Mouse (Mus musculus) hindbrain, postnatal 0 days (tissue): ENCODE results near the gene Aif1. TPM values are rescaled to one million over a fixed set of nuclear protein-coding genes. Genes with fewer than 3 reads are reported as not detected.
A peak's percentile ranks its signal among the peaks of the same experiment; 100 is the strongest.

ENCODE experiments used
- ATAC-seq: fragments of 200-750 bp; cut with Nextera tagmentation; 2 replicates; pipeline ENCODE4 v1.8.0; 2017; ENCODE audit warnings: mild to moderate bottlenecking, moderate TSS enrichment, moderate library complexity
- DNase-seq: peaks from one replicate; pipeline ENCODE4 v3.0.0-alpha.2; 2015; ENCODE audit warnings: low spot score
- H3K27ac ChIP-seq: fragments of 300-500 bp; sonication (generic); 2 replicates; pipeline ENCODE4 v1.5.1; 2014; ENCODE audit warnings: mild to moderate bottlenecking
- H3K27me3 ChIP-seq: fragments of 300-500 bp; sonication (generic); 2 replicates; pipeline ENCODE4 v1.6.1; 2014; ENCODE audit warnings: low read length, mixed read lengths; ENCODE audit not compliant: insufficient read depth
- H3K36me3 ChIP-seq: fragments of 300-500 bp; sonication (generic); 2 replicates; pipeline ENCODE4 v1.6.1; 2014; ENCODE audit warnings: low read length, mixed read lengths; ENCODE audit not compliant: insufficient read depth
- H3K4me1 ChIP-seq: fragments of 300-500 bp; sonication (generic); 2 replicates; pipeline ENCODE4 v1.6.1; 2014; ENCODE audit warnings: antibody characterized with exemption, low read length, mixed read lengths; ENCODE audit not compliant: insufficient read depth
- H3K4me2 ChIP-seq: fragments of 300-500 bp; sonication (generic); 2 replicates; pipeline ENCODE4 v1.6.1; 2014; ENCODE audit warnings: low read depth, mild to moderate bottlenecking, low read length, moderate library complexity, mixed read lengths
- H3K4me3 ChIP-seq: fragments of 300-500 bp; sonication (generic); 2 replicates; pipeline ENCODE4 v1.5.1; 2014; ENCODE audit warnings: low read length
- H3K9ac ChIP-seq: fragments of 300-500 bp; sonication (generic); replicated peaks from 2 replicates; pipeline ENCODE4 v1.6.1; 2014; ENCODE audit warnings: mild to moderate bottlenecking, low read length, moderate library complexity, mixed read lengths
- H3K9me3 ChIP-seq: fragments of 300-500 bp; sonication (generic); 2 replicates; pipeline ENCODE4 v1.6.1; 2016; ENCODE audit warnings: low read length, mixed read lengths
- CTCF ChIP-seq: IDR thresholded peaks from 2 replicates; pipeline ENCODE4 v1.5.1; 2016; ENCODE audit warnings: antibody characterized with exemption, control low read depth, low read depth
- WGBS: fragments of 180-500 bp; shearing (Covaris S2); extraction: QIAGEN DNeasy Blood & Tissue Kit; methylation state at CpG from one replicate; pipeline ENCODE4 v1.1.7; 2014; 5-methylcytosine and 5-hydroxymethylcytosine counted together
- polyA plus RNA-seq: library from polyadenylated mRNA; unstranded; fragments of >200 nt; fragmentation: Nextera tagmentation; extraction: Ambion mirVana; gene quantifications from 2 replicates; pipeline ENCODE4 v1.2.1, GENCODE M21; 2015
- total RNA-seq: library from RNA; depleted of rRNA; stranded (reverse); fragments of >200 nt; gene quantifications from 2 replicates; pipeline ENCODE4 v1.2.3, GENCODE M21; 2014

Gene Aif1
- total and polyA plus RNA-seq, 2 experiments from 2014 or later: 0.21 to 10.9 TPM

DNA sequence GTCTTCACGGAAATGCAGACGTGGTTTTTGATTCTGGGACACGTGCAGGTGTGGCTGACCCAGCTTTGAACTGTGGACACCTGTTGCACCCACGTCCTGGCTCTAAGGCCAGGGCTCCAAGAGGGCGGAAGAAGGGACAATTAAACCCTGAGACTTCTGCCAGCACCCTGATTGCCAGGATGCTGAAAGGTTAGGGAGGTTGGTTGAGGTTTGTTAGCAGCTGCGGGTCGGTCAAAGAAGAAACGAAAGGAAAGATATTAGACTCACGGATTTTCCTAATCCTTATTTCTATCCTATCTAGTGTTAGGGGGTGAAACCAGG is 20.4 kb upstream of the Aif1 start:
- Histone ChIP-seq H3K4me2 (peak overlapping the region; percentile 69), H3K27ac (no peak overlapping the region), H3K9ac (no peak overlapping the region), H3K4me3 (peak overlapping the region; percentile 42), H3K36me3 (no peaks in the 10 kb centered on the region), H3K4me1 (no peaks in the 10 kb centered on the region), H3K9me3 (no peaks in the 10 kb centered on the region), H3K27me3 (peaks cover 9% of the 10 kb centered on the region; the same call in 1 of the 2 replicates)
- ATAC-seq (no peak), DNase-seq (no peak)
- no peak for TF ChIP-seq CTCF
- WGBS: 37% methylated on average over 9 of the region's 9 CpGs

- H3K4me1 ChIP-seq: no peaks in the 10 kb centered on the region
- peaks cover 8% of the 10 kb centered on the region; the same call in 1 of the 2 replicates for H3K27me3 ChIP-seq
- 1% methylated on average over 66 of the region's 66 CpGs for WGBS
- no peaks in the 10 kb centered on the region for H3K36me3 ChIP-seq
- H3K9me3 ChIP-seq: no peaks in the 10 kb centered on the region
- TF ChIP-seq CTCF: peak; percentile 75
- H3K4me2 ChIP-seq: peak overlapping the region; percentile 69
- peak overlapping the region; percentile 22 for H3K9ac ChIP-seq
- peak; percentile 85 for DNase-seq
- peak overlapping the region; percentile 42 for H3K4me3 ChIP-seq
- ATAC-seq: peak; percentile 92
- no peak overlapping the region for H3K27ac ChIP-seq
Measured at GRCm38 (mm10) chr17:35195631-35196320, 19.9 kb upstream of the Aif1 start.

DNA sequence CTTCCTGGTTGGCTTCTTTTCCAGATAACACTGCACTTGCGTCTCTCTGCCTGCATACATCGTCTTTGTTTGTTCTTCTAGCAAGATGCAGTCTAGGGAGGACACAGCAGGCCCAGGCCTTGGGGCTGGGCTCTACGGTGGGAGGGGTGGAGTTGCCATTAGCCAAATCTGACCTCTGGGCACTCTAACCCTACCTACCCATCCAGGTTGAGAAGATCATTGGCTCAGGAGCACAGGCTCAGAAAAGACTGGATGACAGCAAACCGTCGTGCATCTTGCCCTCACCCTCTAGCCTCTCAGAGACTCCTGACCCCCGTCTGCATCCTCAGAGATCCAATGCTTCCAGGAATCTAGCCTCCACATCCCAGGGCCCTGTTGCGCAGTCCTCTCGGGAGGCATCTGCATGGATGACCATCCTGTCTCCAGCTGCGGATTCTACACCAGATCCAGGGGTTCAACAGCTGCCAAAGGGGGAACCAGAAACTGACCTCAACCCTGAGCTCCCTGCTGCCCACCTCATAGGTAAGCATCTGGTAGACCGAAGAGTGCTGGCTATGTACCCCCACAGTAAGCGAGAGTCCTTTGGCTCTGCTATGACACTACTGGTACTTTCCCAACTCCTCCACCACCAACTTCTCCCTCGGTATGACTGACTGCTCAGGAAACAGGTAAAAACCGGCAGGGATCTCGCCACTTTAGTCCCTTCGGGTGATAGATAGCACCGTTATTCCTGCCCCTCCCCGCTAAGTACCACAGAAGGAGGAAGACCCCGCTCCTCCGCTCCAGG is 19.2 kb upstream of the Aif1 start:
- peak overlapping the region; percentile 69 for H3K4me2 ChIP-seq
- H3K36me3 ChIP-seq: no peaks in the 10 kb centered on the region
- no peak overlapping the region for H3K27ac ChIP-seq
- TF ChIP-seq CTCF: no peak
- ATAC-seq (peak; percentile 46; the same call in 1 of the 2 replicates), DNase-seq (no peak)
- H3K27me3 ChIP-seq: peaks cover 8% of the 10 kb centered on the region; the same call in 1 of the 2 replicates
- WGBS: 46% methylated on average over 19 of the region's 19 CpGs
- H3K9ac ChIP-seq: no peak overlapping the region
- H3K4me3 ChIP-seq: peak overlapping the region; percentile 42
- H3K4me1 ChIP-seq: no peaks in the 10 kb centered on the region
- no peaks in the 10 kb centered on the region for H3K9me3 ChIP-seq

DNA sequence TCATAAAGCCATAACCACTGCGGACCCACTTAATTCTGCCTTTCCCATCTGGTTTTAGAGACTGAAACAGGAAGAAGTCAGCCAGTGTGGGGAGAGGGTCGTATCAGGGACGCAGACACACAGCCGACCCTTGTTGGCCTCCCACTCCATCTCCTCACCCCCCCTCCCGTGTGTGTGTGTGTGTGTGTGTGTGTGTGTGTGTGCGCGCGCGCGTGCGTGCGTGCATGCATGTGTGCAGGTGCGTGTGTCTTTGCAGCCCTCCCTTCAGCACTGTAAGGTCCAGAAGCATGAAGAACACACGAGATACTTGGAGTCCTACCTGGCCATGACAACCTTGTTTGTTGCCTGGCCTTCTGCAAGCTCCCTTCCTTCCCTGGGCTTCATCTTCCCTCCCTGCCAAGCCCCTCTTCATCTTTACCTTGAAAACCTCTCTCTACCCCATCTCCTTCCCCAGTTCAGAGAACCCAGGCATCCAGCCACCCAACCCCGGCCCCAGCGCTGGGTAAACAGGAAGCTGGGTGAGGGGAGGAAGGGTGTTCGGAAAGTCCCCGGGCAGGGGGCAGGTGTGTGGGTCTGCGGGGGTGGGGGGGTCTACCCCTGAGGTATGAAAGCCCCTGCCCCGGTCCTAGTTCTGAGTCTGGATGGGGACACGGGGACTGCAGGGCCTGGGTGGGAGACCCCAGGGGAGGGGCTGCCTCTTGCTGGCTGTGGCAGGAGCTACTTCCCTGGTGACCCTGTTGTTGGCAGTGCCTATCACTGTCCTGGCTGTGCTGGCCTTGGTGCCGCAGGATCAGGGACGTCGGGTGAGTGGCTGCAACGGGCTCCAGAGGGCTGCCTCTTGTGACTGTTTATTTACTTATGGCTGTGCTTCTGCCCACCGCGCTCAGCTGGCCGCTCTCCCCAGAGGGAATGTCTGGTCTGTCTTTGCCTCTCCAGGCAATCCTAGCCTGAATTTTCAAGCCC is 18.3 kb upstream of the Aif1 start, which contains the start of gene Ltb:
Ltb (plus strand) TSS at position 559 of the 963 bp plus-strand sequence.
- no peak for ATAC-seq
- no peaks in the 10 kb centered on the region for H3K4me1 ChIP-seq
- DNase-seq: no peak
- TF ChIP-seq CTCF: no peak
- H3K36me3 ChIP-seq: no peaks in the 10 kb centered on the region
- peaks cover 8% of the 10 kb centered on the region; the same call in 1 of the 2 replicates for H3K27me3 ChIP-seq
- no peak within 1 kb of the TSS for H3K9ac ChIP-seq
- no peak within 1 kb of the TSS for H3K27ac ChIP-seq
- no peak within 1 kb of the TSS for H3K4me3 ChIP-seq
- peak within 1 kb of the TSS; percentile 69 for H3K4me2 ChIP-seq
- H3K9me3 ChIP-seq: no peaks in the 10 kb centered on the region
- WGBS: 78% methylated on average over 26 of the region's 28 CpGs

GRCm38 (mm10) chr17:35192924-35193323 is 17.1 kb upstream of the Aif1 start:
- Histone ChIP-seq H3K27ac (no peak overlapping the region), H3K9me3 (no peaks in the 10 kb centered on the region), H3K36me3 (no peaks in the 10 kb centered on the region), H3K27me3 (peaks cover 8% of the 10 kb centered on the region; the same call in 1 of the 2 replicates), H3K4me3 (no peak overlapping the region), H3K4me2 (no peak overlapping the region), H3K9ac (no peak overlapping the region), H3K4me1 (no peaks in the 10 kb centered on the region)
- 74% methylated on average over 5 of the region's 5 CpGs for WGBS
- no peak for ATAC-seq
- no peak for DNase-seq
- TF ChIP-seq CTCF: no peak

GRCm38 (mm10) chr17:35191723-35192122 is 15.9 kb upstream of the Aif1 start:
- Histone ChIP-seq H3K4me2 (no peak overlapping the region), H3K36me3 (no peaks in the 10 kb centered on the region), H3K9me3 (no peaks in the 10 kb centered on the region), H3K4me3 (no peak overlapping the region), H3K9ac (no peak overlapping the region), H3K4me1 (no peaks in the 10 kb centered on the region), H3K27ac (no peak overlapping the region), H3K27me3 (peaks cover 8% of the 10 kb centered on the region; the same call in 1 of the 2 replicates)
- TF ChIP-seq CTCF: no peak
- DNase-seq: no peak
- 59% methylated on average over 2 of the region's 2 CpGs for WGBS
- ATAC-seq: no peak
